Mouse (Mus musculus): Measurements from ENCODE around the gene Ccdc155.
A peak's percentile ranks its signal among the peaks of the same experiment; 100 is the strongest.

The Ccdc155 gene

DNA sequence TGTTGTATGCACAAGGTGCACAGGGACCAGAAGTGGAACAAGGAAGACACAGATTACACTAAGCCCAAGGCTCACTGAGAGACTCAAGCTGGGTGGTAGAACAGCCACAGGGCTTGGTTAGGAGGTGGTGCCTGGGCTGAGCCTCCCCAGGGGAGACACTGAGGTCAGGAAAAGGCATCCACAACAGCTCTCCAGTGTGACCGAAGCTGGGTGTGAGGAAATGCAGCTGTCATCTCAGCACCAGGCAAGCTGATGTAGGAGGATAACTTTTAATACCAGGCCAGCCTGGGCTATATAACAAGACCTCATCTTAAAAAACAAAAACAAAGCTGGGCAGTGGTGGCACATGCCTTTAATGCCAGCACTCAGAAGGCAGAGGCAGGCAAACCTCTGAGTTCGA lies 13.5 kb downstream of the Ccdc155 start:
- DNase-seq (ENCODE audit: low read depth) = no peak

DNA sequence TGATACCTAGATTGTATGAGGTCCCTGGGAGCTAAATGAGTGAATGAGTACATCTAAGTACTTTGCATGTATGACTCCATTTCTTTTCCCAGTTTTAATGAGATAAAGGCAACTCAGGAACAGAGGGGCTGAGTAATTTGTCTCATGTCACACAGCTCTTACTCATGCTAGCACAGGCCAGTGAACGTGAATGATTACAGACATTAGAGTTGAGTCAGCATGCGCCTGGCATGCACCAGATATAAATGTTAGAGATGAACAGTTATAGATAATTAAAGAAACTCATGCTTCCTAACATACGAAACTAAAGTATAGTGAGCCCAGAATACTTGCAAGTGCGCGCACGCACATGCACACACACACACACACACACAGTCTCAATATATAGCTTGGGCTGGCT lies 14.5 kb downstream of the Ccdc155 start:
- no peak for DNase-seq (ENCODE audit: low read depth)

- DNase-seq (ENCODE audit: low read depth) = no peak
Observed at GRCm38 (mm10) chr7:45189600-45189999, 15.1 kb downstream of the Ccdc155 start.

- no peak for DNase-seq (ENCODE audit: low read depth)
Observed at GRCm38 (mm10) chr7:45185921-45186320, 18.8 kb downstream of the Ccdc155 start.

GRCm38 (mm10) chr7:45183672-45184071 lies 21.0 kb downstream of the Ccdc155 start:
- DNase-seq (ENCODE audit: low read depth) = no peak

DNA sequence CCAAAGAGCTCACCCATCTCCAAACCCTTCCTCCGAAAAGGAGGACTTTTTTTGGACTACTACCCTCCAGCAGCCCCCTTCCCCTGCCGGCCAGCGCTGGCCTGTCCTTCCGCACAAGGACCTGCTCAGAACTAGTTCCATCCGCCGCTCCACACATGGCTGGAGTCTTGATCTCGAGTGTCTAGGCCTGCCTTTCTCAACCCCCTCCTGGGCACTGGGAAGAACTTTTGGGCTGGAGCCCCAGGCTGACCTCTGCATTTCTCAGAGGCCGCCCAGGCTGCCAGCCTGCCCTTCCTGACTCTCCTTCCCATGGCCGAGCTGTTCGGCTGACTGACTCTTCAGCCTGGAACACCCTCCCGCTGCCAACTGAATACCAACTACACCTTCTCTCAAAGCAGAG lies 22.1 kb downstream of the Ccdc155 start:
- no peak for DNase-seq (ENCODE audit: low read depth)

DNA sequence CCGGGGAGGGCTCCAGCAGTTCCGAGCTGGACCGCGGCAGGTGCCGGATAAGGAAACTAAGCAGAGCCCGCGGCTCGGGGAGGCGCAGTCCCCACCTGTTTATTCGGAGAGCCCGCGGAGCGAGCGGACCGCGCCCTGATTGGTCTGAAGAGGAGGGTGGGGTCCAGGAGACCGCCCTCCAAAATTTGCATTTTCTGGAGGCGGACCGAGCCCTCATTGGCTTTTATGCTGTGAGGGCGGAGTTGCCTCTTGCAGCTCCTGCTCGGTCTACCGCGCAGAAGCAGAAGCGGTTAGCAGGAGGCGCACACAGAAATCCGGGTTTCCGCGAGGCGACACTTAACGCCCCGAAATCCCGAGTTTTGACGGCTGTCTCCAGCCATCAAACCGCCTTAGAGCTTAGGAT lies 22.5 kb downstream of the Ccdc155 start:
- peak; percentile 84 for DNase-seq (ENCODE audit: low read depth)

GRCm38 (mm10) chr7:45181540-45181939 lies 23.2 kb downstream of the Ccdc155 start:
- no peak for DNase-seq (ENCODE audit: low read depth)

- DNase-seq (ENCODE audit: low read depth) = no peak
Observed at GRCm38 (mm10) chr7:45180896-45181477, 23.7 kb downstream of the Ccdc155 start, which contains the start of gene Pth2. TSS of gene Pth2 (plus strand) at chr7:45180995.

GRCm38 (mm10) chr7:45179469-45179868 lies 25.2 kb downstream of the Ccdc155 start, which contains the start of gene Gfy:
TSS of gene Gfy (minus strand) at chr7:45179569.
- DNase-seq (ENCODE audit: low read depth) = no peak

GRCm38 (mm10) chr7:45178550-45178949 lies 26.1 kb downstream of the Ccdc155 start:
- DNase-seq (ENCODE audit: low read depth) = no peak

DNA sequence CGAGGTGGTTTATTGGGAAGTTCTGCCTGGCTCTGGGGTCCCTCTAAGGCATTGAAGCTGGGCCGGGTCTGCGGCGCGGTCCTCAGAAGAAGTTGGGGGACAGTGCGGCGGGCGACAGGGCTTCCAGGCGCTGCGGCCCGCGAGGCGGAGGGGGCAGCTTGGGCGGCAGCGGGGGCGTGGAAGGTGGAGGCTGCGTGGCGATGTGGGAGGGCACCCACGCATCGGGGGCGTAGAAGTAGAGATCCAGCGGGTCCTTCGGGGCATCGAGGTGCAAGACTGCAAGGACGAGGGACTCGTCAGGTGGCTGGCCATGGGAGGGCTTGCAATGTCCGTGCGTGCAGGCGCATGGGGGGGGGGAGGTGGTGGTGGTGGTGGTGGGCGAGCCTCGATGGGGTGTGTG lies 28.3 kb downstream of the Ccdc155 start:
- DNase-seq (ENCODE audit: low read depth) = no peak

- DNase-seq (ENCODE audit: low read depth) = no peak
Observed at GRCm38 (mm10) chr7:45175929-45176328, 28.8 kb downstream of the Ccdc155 start.

GRCm38 (mm10) chr7:45175398-45175797 lies 29.3 kb downstream of the Ccdc155 start:
- no peak for DNase-seq (ENCODE audit: low read depth)

DNA sequence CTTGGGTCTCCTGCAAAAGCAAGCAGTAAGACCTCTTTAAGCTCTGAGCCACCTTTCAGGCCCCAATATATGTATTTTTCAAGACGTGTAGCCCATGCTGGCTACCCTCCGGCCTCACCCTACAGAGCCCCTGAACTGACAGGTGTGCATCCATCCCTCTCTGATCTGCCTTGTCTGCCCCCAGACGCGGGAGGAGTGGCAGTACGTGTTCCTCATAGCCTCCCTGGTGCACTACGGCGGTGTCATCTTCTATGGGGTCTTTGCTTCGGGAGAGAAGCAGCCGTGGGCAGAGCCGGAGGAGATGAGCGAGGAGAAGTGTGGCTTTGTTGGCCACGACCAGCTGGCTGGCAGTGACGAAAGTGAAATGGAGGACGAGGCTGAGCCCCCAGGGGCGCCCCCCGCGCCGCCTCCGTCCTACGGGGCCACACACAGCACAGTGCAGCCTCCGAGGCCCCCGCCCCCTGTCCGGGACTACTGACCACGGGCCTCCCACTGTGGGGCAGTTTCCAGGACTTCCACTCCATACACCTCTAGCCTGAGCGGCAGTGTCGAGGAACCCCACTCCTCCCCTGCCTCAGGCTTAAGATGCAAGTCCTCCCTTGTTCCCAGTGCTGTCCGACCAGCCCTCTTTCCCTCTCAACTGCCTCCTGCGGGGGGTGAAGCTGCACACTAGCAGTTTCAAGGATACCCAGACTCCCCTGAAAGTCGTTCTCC lies 30.0 kb downstream of the Ccdc155 start:
- DNase-seq (ENCODE audit: low read depth) = peak; percentile 30

DNA sequence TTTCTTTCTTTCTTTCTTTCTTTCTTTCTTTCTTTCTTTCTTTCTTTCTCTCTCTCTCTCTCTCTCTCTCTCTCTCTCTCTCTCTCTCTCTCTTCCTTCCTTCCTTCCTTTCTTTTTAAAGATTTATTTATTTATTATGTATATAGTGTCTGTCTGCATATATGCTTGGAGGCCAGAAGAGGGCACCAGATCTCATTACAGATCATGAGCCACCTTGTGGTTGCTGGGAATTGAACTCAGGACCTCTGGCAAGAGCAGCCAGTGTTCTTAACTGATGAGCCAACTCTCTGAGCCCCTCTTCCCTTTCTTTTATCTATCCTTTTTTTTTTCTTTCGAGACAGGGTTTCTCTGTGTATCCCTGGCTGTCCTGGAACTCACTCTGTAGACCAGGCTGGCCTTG lies 30.9 kb downstream of the Ccdc155 start:
- DNase-seq (ENCODE audit: low read depth) = peak; percentile 73

DNA sequence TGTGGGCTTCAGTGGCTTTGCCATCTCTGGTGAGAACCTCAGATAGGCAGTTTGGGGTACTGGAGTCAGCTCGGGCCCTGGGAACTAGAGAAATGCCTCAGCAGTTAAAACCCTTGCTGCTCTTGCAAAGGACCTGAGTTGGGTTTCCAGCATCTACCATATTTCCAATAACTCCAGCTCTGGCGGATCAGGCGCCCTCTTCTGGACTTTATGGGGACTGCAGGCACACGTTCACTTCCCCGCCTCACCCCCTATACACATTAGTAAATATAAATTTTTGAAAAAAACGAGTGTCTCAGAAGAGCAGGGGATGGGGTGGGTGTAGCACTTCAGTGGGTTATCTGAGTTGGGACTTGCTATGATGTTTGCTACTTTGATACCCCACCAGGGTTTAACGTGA lies 31.7 kb downstream of the Ccdc155 start:
- peak; percentile 69 for DNase-seq (ENCODE audit: low read depth)

GRCm38 (mm10) chr7:45169495-45169894 lies 35.2 kb downstream of the Ccdc155 start:
- no peak for DNase-seq (ENCODE audit: low read depth)

DNA sequence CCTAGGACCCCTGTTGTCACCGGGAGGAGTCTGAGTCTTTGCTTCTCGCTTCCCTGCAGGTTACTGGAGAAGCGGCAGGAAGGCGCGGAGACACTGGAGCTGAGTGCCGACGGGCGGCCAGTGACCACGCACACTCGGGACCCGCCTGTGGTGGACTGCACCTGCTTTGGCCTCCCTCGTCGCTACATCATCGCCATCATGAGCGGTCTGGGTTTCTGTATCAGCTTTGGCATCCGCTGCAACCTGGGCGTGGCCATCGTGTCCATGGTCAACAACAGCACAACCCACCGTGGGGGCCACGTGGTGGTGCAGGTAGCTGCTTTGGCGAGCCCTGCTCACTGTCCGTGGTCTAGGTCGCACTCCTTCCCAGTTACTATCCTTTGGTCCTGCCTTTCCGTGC lies 36.0 kb downstream of the Ccdc155 start:
- DNase-seq (ENCODE audit: low read depth) = no peak

- no peak for DNase-seq (ENCODE audit: low read depth)
Observed at GRCm38 (mm10) chr7:45167761-45168445, 36.8 kb downstream of the Ccdc155 start.

DNA sequence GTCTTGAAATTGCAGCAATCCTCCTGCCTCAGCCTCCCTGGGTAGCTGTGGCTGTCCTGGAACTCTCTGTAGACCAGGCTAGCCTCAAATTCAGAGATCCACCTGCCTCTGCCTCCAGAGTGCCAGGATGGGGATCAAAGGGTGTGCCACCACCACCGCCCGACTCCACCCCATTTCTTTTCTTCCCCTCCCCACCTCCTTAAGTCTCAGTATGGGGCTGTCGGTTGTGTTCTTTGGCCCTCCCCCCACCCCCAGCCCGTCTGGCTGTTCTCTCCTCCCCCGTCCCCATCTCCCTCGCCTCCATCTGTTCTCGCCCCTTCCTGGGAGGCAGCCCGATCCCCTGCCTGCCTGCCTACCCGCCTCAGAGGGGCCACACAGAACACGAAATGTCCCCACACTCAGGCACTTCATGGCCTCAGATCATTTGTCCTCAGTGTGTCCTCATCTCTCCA lies 37.7 kb downstream of the Ccdc155 start:
- no peak for DNase-seq (ENCODE audit: low read depth)

GRCm38 (mm10) chr7:45165701-45166100 lies 39.0 kb downstream of the Ccdc155 start:
- no peak for DNase-seq (ENCODE audit: low read depth)

- no peak for DNase-seq (ENCODE audit: low read depth)
Observed at GRCm38 (mm10) chr7:45164833-45165232, 39.9 kb downstream of the Ccdc155 start.
